Mouse (Mus musculus) limb, embryonic 13.5 days (tissue): ENCODE results near the gene Unc80. TPM values are rescaled to one million over a fixed set of nuclear protein-coding genes. Genes with fewer than 3 reads are reported as not detected.

Experiments used
- ATAC-seq: fragments of 200-750 bp; cut with Nextera tagmentation; 2 replicates; pipeline ENCODE4 v1.8.0; 2017; ENCODE audit warnings: low read depth, moderate number of reproducible peaks, moderate TSS enrichment; ENCODE audit not compliant: low FRiP score
- H3K27ac ChIP-seq: fragments of 300-500 bp; sonication (generic); 2 replicates; pipeline ENCODE4 v1.5.1; 2015; ENCODE audit warnings: inconsistent platforms, mild to moderate bottlenecking, moderate library complexity
- H3K27me3 ChIP-seq: fragments of 300-500 bp; sonication (generic); 2 replicates; pipeline ENCODE4 v1.6.1; 2015; ENCODE audit warnings: mild to moderate bottlenecking, inconsistent platforms
- H3K36me3 ChIP-seq: fragments of 300-500 bp; sonication (generic); 2 replicates; pipeline ENCODE4 v1.6.1; 2015; ENCODE audit warnings: inconsistent platforms, mild to moderate bottlenecking, moderate library complexity
- H3K4me1 ChIP-seq: fragments of 300-500 bp; sonication (generic); 2 replicates; pipeline ENCODE4 v1.6.1; 2015; ENCODE audit warnings: inconsistent platforms
- H3K4me2 ChIP-seq: fragments of 300-500 bp; sonication (generic); replicated peaks from 2 replicates; pipeline ENCODE4 v1.6.1; 2015; ENCODE audit warnings: inconsistent platforms, mild to moderate bottlenecking, moderate library complexity
- H3K4me3 ChIP-seq: fragments of 300-500 bp; sonication (generic); 2 replicates; pipeline ENCODE4 v1.5.1; 2015; ENCODE audit warnings: moderate library complexity, mild to moderate bottlenecking, inconsistent platforms
- H3K9ac ChIP-seq: fragments of 300-500 bp; sonication (generic); 2 replicates; pipeline ENCODE4 v1.6.1; 2015; ENCODE audit warnings: mild to moderate bottlenecking, inconsistent platforms
- H3K9me3 ChIP-seq: fragments of 300-500 bp; sonication (generic); 2 replicates; pipeline ENCODE4 v1.6.1; 2016; ENCODE audit warnings: inconsistent platforms
- WGBS: fragments of 180-500 bp; shearing (Covaris S2); methylation state at CpG from one replicate; pipeline ENCODE4 v1.1.7; 2015; 5-methylcytosine and 5-hydroxymethylcytosine counted together
- polyA plus RNA-seq: library from polyadenylated mRNA; unstranded; fragments of >200 nt; fragmentation: Nextera tagmentation; extraction: Ambion mirVana; gene quantifications from 2 replicates; pipeline ENCODE4 v1.2.1, GENCODE M21; 2015

Unc80 gene
- polyA plus RNA-seq, 1 experiment from 2014 or later = 0.67 TPM

DNA sequence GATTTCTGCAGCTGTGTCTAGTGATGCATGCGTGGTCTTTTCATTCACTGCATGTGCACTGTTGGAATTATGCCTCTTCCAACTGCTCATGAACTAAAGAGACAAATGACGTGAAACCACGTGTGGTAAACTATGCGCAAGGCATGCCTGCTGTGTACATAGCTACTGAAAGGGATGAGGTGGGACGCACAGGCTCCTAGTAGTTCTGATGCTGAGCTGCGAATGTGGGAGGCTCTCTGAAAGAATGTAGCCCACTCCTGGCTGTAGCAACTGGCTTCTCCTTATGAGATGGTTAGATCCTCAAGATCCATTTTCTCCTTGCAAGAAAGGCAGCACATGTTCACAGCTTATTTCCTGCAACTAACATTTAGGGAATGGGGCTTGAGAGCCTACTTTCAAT lies 24.9 kb downstream of the Unc80 start:
- no peak overlapping the region for H3K4me3 ChIP-seq
- H3K4me2 ChIP-seq = no peak overlapping the region
- WGBS = 80% methylated on average over 6 of the region's 6 CpGs
- no peaks in the 10 kb centered on the region for H3K36me3 ChIP-seq
- H3K4me1 ChIP-seq = no peaks in the 10 kb centered on the region
- ATAC-seq = no peak
- no peak overlapping the region for H3K27ac ChIP-seq
- no peaks in the 10 kb centered on the region for H3K9me3 ChIP-seq
- H3K9ac ChIP-seq = no peak overlapping the region
- no peaks in the 10 kb centered on the region for H3K27me3 ChIP-seq

DNA sequence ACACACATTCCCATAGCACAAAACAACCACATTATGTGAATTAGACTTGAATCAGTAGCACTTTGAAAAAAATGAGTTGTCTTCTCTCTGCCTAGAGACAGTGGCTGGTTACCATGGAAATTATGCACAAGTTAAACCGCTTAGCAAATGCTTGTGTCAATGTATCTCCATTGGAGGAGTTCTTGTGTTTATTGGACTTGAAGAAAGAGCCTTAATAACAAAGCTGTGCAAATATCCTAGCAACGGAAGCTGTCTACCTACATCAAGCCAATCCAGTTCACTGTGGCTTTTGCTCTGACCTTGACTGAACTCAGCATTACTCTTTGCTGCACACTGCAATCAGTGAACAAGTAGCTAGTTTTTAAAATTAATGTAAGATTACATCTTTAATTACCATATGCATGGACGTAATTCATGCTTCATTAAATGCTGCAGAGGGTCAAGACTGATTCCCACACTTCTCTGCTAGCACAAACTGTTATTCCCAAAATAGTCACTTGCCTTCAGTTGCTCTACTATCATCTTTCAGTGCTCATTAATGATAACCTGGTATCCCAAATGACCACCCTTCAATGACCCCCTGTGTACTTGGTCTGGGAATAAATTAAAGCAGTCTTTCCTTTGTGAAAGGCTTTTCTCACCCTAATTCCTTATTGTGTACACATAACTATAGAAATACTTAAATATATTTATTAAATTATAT lies 27.3 kb downstream of the Unc80 start:
- no peak for ATAC-seq

DNA sequence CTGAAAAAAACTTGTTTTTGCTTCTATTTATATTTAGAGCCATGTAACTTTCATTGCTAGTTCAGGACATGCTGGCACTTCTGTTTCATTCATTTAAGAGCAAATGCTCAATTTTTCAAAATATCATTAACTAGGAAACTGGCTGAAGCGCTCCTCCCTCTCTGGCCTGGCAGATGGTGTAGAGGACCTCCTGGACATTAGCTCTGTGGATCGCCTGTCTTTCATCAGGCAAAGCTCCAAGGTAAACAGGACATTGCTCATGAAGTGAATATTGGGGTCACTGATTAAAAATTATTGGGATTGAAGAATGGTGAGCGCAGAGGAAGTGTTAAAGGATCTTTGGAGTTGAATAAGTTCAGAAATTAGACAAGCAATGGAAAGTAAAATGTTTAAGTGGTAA lies 82.6 kb downstream of the Unc80 start:
- WGBS = 83% methylated on average over 3 of the region's 3 CpGs
- ATAC-seq = no peak

More for the DNA sequence above, 27.3 kb downstream of the Unc80 start:
- no peaks in the 10 kb centered on the region for H3K27me3 ChIP-seq
- WGBS = 79% methylated on average over 3 of the region's 3 CpGs
- H3K4me2 ChIP-seq = no peak overlapping the region
- H3K4me3 ChIP-seq = no peak overlapping the region
- no peak overlapping the region for H3K27ac ChIP-seq
- H3K9me3 ChIP-seq = no peaks in the 10 kb centered on the region
- H3K9ac ChIP-seq = no peak overlapping the region
- no peaks in the 10 kb centered on the region for H3K36me3 ChIP-seq
- H3K4me1 ChIP-seq = no peaks in the 10 kb centered on the region

DNA sequence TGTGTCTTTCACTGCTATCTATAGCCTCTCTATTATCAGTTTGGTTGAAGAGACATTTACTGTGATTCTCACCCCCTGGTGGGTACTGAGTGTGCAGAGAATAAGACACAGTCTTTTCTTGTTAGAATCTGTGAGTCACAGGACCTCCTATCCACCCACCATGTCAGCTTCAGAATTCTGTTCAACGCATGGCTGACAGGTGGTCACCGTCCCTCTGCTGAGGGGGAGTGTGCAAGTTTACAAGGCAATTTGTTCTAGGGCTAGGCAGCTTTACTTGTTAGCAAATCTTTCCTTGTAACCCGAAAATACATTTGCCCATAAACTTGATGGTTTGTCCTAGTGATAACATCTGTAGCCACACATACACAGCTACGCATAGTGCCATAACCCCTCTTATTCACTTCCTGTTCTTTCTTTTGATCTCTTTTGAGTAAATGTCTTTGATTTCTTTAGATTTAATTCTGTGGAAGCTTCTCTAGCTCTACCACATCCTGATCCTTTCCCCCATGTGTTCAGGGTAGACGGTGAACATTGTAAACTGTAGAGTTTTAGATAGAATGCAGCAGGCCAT lies 84.3 kb downstream of the Unc80 start:
- Histone ChIP-seq H3K27ac (no peak overlapping the region), H3K4me3 (no peak overlapping the region), H3K4me1 (0 out of 2 replicates have a peak, but pooled peaks cover 5% of the 10 kb centered on the region), H3K36me3 (no peaks in the 10 kb centered on the region), H3K9me3 (no peaks in the 10 kb centered on the region), H3K9ac (no peak overlapping the region), H3K4me2 (no peak overlapping the region), H3K27me3 (no peaks in the 10 kb centered on the region)
- no peak for ATAC-seq
- 20% methylated on average over 5 of the region's 5 CpGs for WGBS

More for the DNA sequence above, 82.6 kb downstream of the Unc80 start:
- Histone ChIP-seq H3K9me3 (no peaks in the 10 kb centered on the region), H3K36me3 (no peaks in the 10 kb centered on the region), H3K27ac (no peak overlapping the region), H3K4me2 (no peak overlapping the region), H3K9ac (no peak overlapping the region), H3K4me1 (0 out of 2 replicates have a peak, but pooled peaks cover 5% of the 10 kb centered on the region), H3K27me3 (no peaks in the 10 kb centered on the region), H3K4me3 (no peak overlapping the region)

DNA sequence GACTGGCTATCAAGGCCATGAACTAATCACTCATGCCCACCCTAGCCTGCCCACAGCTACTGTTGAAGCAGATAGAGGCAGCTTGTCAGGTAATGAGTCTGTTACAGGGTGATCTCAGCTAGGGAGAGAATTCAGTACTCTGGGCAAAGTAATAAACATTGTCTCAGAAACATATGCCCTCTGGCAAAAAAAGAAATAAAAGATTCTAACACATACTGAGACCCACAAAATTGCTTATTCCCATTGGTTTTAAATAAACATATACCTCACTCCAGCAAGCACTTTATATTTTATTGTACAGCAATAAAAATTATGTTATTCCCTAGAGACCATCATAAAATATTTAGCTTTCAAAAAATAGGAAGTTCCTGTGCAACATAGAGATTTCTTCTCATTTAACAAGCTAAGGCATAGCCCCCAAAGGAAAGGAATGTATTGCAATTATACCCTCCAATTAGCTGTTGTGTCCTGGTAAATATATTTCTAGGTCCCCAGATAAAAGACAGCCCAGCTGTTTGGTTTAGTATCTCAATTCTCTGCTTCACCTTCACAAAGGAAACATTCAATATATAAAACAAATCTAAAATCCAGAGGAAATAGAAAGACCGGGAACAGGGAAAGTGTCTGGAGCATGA lies 93.6 kb downstream of the Unc80 start:
- H3K36me3 ChIP-seq = no peaks in the 10 kb centered on the region
- no peak overlapping the region for H3K4me3 ChIP-seq
- H3K9me3 ChIP-seq = no peaks in the 10 kb centered on the region
- ATAC-seq = peak; percentile 76
- no peak overlapping the region for H3K27ac ChIP-seq
- H3K27me3 ChIP-seq = no peaks in the 10 kb centered on the region
- H3K4me2 ChIP-seq = no peak overlapping the region
- H3K4me1 ChIP-seq = peaks cover 18% of the 10 kb centered on the region
- H3K9ac ChIP-seq = no peak overlapping the region
- WGBS = 15% methylated on average over 1 of the region's 1 CpGs

DNA sequence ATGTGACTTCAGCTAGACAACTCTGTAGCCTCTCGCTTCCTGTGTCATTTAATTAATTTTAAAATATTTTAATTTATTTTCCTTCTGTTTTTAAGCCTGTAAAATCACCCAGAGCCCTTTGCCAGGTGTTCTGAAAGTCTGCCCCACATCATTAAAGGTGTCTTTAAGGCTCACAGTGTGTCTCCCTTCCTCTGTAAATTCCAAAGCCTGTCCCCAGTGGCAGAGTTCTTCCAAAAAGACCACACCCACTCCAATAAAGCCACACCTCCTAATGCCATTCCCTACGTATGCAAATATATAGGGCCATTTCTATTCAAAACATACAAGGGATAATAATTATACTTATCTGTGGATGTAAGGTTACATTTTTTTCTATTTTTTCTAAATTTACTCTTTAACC lies 94.2 kb downstream of the Unc80 start:
- no peak overlapping the region for H3K9ac ChIP-seq
- H3K27me3 ChIP-seq = no peaks in the 10 kb centered on the region
- no peak overlapping the region for H3K4me2 ChIP-seq
- no peak overlapping the region for H3K27ac ChIP-seq
- H3K36me3 ChIP-seq = no peaks in the 10 kb centered on the region
- WGBS = 24% methylated on average over 2 of the region's 2 CpGs
- H3K4me1 ChIP-seq = peaks cover 18% of the 10 kb centered on the region
- no peaks in the 10 kb centered on the region for H3K9me3 ChIP-seq
- no peak overlapping the region for H3K4me3 ChIP-seq
- ATAC-seq = peak; percentile 75

DNA sequence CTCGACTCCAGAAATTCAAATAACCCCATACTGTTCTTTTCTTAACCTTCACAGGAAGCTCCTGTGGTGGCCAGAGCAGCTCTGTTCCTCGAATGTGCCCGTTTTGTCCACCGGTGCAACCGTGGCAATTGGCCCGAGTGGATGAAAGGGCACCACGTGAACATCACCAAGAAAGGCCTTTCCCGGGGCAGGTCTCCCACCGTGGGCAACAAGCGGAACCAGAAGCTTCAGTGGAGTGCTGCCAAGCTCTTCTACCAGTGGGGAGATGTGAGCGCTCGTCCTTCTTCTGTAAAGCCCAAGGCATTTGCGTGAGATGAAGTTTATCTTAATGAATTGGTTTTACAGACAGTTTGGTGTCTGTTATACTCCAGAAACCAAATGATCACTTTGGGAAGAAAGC lies 101.6 kb downstream of the Unc80 start:
- H3K27ac ChIP-seq = no peak overlapping the region
- no peaks in the 10 kb centered on the region for H3K9me3 ChIP-seq
- no peaks in the 10 kb centered on the region for H3K27me3 ChIP-seq
- WGBS = 84% methylated on average over 13 of the region's 13 CpGs
- H3K4me3 ChIP-seq = no peak overlapping the region
- no peak for ATAC-seq
- H3K9ac ChIP-seq = no peak overlapping the region
- H3K36me3 ChIP-seq = no peaks in the 10 kb centered on the region
- no peaks in the 10 kb centered on the region for H3K4me1 ChIP-seq
- no peak overlapping the region for H3K4me2 ChIP-seq

DNA sequence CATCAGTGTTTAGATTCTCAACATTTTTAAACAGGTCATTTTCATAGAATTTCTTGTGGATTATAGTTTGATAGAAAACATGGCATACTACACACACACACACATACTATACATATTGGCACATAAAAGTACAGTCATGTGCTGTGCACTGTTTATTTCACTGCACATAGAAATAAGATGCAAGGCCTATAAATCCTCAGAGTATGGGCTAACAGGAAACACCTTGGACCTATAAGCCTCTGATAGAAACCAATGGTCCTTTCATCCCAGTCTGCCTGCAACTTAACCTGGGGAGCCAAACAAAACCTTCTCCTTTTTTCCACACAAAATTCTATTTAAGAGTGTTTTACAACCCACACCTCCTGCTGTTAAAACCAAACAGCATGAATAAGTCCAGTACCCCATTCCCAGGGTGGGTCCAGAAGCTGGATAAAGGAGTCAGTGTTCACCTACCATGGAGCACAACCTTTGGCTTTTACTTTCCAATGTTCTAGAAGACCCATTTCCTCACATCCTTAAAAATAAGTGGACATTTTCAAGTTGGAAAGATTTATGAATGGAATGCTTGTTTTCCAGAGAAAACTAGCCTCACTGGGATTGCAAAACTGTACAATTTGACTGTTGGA lies 129.1 kb downstream of the Unc80 start:
- H3K27me3 ChIP-seq = no peaks in the 10 kb centered on the region
- no peaks in the 10 kb centered on the region for H3K36me3 ChIP-seq
- H3K9ac ChIP-seq = no peak overlapping the region
- H3K27ac ChIP-seq = no peak overlapping the region
- H3K4me1 ChIP-seq = 0 out of 2 replicates have a peak, but pooled peaks cover 5% of the 10 kb centered on the region
- H3K4me3 ChIP-seq = no peak overlapping the region
- peak; percentile 87 for ATAC-seq
- H3K4me2 ChIP-seq = no peak overlapping the region
- no peaks in the 10 kb centered on the region for H3K9me3 ChIP-seq

DNA sequence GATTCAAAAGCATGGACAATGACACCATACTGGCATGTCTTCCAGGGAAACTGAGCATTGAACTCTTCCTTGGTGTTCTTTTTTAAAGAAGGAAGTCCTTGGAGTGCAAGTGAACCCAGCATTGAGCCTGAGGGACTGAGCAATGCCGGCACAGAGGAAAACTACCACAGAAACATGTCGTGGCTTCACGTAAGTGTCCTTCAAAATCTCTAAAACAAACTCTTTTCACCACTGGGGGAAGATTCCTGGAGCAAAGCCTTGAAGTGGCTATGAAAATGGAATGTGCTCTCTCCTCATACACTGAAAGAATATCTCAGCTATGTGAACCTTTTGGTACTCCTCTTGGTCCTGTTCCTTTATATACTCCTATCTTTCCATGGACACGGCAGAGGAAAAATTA lies 140.1 kb downstream of the Unc80 start:
- H3K36me3 ChIP-seq = no peaks in the 10 kb centered on the region
- H3K4me2 ChIP-seq = no peak overlapping the region
- no peak overlapping the region for H3K4me3 ChIP-seq
- H3K27me3 ChIP-seq = no peaks in the 10 kb centered on the region
- no peaks in the 10 kb centered on the region for H3K9me3 ChIP-seq
- H3K27ac ChIP-seq = no peak overlapping the region
- H3K9ac ChIP-seq = no peak overlapping the region
- 88% methylated on average over 4 of the region's 4 CpGs for WGBS
- ATAC-seq = no peak
- no peaks in the 10 kb centered on the region for H3K4me1 ChIP-seq

DNA sequence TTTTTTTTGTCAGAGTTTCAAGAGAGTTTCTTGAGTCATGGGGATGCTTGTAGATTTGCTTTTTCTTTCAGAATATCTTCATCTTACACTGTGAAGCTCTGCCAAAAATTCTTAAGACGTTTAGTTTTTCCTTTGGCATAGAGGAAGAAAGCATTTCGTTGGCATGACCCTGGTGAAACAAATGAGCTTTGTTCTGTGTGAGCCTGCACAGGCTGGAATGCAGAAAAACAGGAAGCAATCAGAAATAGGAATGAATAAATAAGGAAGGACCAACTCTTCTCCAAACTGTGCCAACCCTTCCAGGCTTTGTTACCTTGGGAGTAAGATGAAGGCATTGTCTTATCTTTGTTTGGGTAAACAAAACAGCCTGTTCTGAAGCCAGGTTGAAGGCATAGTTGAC lies 149.0 kb downstream of the Unc80 start:
- Histone ChIP-seq H3K9me3 (no peaks in the 10 kb centered on the region), H3K27me3 (no peaks in the 10 kb centered on the region), H3K27ac (no peak overlapping the region), H3K36me3 (no peaks in the 10 kb centered on the region), H3K4me3 (no peak overlapping the region), H3K4me1 (no peaks in the 10 kb centered on the region), H3K4me2 (no peak overlapping the region), H3K9ac (no peak overlapping the region)
- no peak for ATAC-seq
- 48% methylated on average over 2 of the region's 2 CpGs for WGBS

DNA sequence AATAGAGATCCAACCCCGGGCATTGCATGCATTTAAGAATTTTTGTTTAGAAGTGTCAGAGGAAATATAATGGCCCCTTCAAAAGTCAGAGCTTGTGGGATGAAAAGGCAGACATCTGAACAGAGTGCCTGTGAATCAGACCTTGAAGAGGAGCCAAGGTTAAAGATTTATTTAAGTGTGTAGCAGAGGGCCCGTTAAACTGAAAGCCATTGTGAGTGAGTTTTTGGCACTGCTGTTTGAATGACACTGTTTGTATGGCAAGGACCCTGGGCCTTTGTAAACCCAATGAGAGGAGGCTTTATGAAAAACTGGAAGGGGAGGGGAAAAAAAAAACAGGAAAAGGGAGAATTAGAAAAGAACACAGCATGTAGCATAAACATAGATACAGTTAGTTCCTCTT lies 170.0 kb downstream of the Unc80 start:
- 69% methylated on average over 2 of the region's 2 CpGs for WGBS
- no peaks in the 10 kb centered on the region for H3K4me1 ChIP-seq
- no peaks in the 10 kb centered on the region for H3K9me3 ChIP-seq
- H3K4me2 ChIP-seq = no peak overlapping the region
- no peak overlapping the region for H3K4me3 ChIP-seq
- H3K27ac ChIP-seq = no peak overlapping the region
- H3K27me3 ChIP-seq = no peaks in the 10 kb centered on the region
- H3K36me3 ChIP-seq = no peaks in the 10 kb centered on the region
- no peak for ATAC-seq
- H3K9ac ChIP-seq = no peak overlapping the region

DNA sequence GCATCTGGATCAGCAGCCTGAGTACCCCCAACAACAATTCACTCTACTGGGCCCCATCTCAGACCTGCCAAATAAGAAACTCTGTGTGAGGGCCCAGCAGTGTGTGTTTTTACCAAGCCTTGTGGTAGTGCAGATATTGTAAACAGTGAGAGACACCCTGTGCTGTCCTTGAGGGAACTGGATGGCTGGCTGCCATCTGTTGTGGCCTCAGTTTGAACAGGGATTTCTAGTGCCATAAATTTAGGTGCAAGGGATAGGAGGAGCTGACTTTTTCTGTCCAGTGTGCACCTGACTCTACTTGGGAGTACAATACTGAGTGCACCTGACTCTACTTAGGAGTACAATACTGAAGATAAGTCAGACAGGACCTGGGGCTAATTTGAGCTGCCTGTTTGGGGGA lies 178.7 kb downstream of the Unc80 start:
- no peak for ATAC-seq
- H3K27ac ChIP-seq = no peak overlapping the region

More for the DNA sequence above, 178.7 kb downstream of the Unc80 start:
- H3K36me3 ChIP-seq = no peaks in the 10 kb centered on the region
- H3K9me3 ChIP-seq = no peaks in the 10 kb centered on the region
- H3K27me3 ChIP-seq = no peaks in the 10 kb centered on the region
- no peak overlapping the region for H3K4me3 ChIP-seq
- no peak overlapping the region for H3K4me2 ChIP-seq
- H3K4me1 ChIP-seq = no peaks in the 10 kb centered on the region
- H3K9ac ChIP-seq = no peak overlapping the region
